Mouse (Mus musculus) erythroblast, embryonic 14.5 days (primary cell): Measurements from ENCODE around the gene Atf7ip. TPM values are rescaled to one million over a fixed set of nuclear protein-coding genes. Genes with fewer than 3 reads are reported as not detected.

Experiments
- H3K27me3 ChIP-seq: 2 replicates; pipeline ENCODE4 v1.6.1; 2012; ENCODE audit warnings: inconsistent platforms; ENCODE audit not compliant: control insufficient read depth
- H3K36me3 ChIP-seq: 2 replicates; pipeline ENCODE4 v1.6.1; 2012; ENCODE audit warnings: mild to moderate bottlenecking, inconsistent platforms; ENCODE audit not compliant: control insufficient read depth
- H3K4me1 ChIP-seq: 2 replicates; pipeline ENCODE4 v1.6.1; 2012; ENCODE audit warnings: inconsistent platforms; ENCODE audit not compliant: control insufficient read depth
- H3K4me3 ChIP-seq: replicated peaks from 2 replicates; pipeline ENCODE3; 2012; ENCODE audit warnings: moderate library complexity, mild to moderate bottlenecking, inconsistent platforms
- H3K9me3 ChIP-seq: 2 replicates; pipeline ENCODE4 v1.6.1; 2012; ENCODE audit warnings: low read length, inconsistent platforms, mixed read lengths; ENCODE audit not compliant: control insufficient read depth
- GATA1 ChIP-seq: IDR thresholded peaks from 2 replicates; pipeline ENCODE4 v1.6.1; 2012; ENCODE audit warnings: low read length, inconsistent platforms, mixed read lengths
- TAL1 ChIP-seq: IDR thresholded peaks from 3 replicates; pipeline ENCODE4 v1.6.1; 2012; ENCODE audit warnings: low read length, inconsistent platforms, mixed read lengths
- polyA plus RNA-seq: library from polyadenylated mRNA; stranded (reverse); fragments of >175 nt; gene quantifications from 2 replicates; pipeline ENCODE4 v1.2.3, GENCODE M21; 2012

Gene Atf7ip
- polyA plus RNA-seq, 1 experiment: 3.8 TPM

DNA sequence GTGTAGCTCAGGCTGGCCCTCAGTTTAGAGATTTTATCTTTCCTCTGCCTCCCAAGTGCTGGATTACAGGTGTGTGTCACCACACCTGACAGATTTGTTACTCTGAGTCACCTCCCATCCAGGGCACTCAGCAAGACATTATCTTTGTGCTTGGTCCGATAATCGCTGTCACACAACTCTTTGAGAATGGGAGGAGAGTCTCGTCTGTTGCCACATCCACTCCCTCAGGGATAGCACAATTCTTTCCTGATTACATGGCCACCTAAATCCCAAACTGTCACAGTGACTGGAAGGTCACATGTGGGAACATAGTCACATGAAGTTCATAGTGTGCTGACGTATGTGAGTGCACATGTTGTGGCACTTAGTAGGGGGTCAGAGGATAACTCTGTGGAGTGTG, 152.3 kb downstream of the Atf7ip start:
- H3K4me3 ChIP-seq: no peak overlapping the region
- no peak for TF ChIP-seq TAL1
- no peak for TF ChIP-seq GATA1
- H3K9me3 ChIP-seq: no peaks in the 10 kb centered on the region; the same call in 1 of the 2 replicates
- H3K27me3 ChIP-seq: peaks cover 31% of the 10 kb centered on the region
- no peaks in the 10 kb centered on the region for H3K4me1 ChIP-seq
- no peaks in the 10 kb centered on the region for H3K36me3 ChIP-seq

DNA sequence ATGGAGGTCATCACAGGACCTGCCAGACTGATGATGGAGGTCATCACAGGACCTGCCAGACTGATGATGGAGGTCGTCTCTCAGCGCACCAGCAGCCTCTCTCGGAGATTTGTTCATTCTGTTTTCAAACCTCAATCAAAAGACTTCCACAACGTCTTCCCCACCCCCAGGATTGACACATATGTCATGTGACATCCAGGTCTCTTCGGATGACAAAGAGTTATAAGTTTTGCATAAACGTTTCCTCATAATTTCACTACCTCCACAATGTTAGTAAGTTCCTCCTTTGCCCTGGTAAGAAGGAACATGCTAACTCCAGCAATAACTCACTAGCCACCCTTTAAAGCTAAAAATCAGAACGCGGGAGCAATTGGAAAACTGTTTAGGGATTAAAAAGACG, 153.3 kb downstream of the Atf7ip start:
- peaks cover 31% of the 10 kb centered on the region for H3K27me3 ChIP-seq
- H3K4me3 ChIP-seq: no peak overlapping the region
- H3K9me3 ChIP-seq: no peaks in the 10 kb centered on the region; the same call in 1 of the 2 replicates
- H3K4me1 ChIP-seq: no peaks in the 10 kb centered on the region
- no peak for TF ChIP-seq GATA1
- no peak for TF ChIP-seq TAL1
- H3K36me3 ChIP-seq: no peaks in the 10 kb centered on the region

Other genes with a start within 250 kb of the Atf7ip start
- not detected in 2 replicates for gene Gm8994, start 178.6 kb upstream of the Atf7ip start, polyA plus RNA-seq
- not detected in 2 replicates for gene E330021D16Rik, start 90.6 kb upstream of the Atf7ip start, polyA plus RNA-seq
- gene Plbd1, start 155.8 kb downstream of the Atf7ip start, polyA plus RNA-seq: 0.03 and 0.07 TPM in 2 replicates